Mouse (Mus musculus) right cerebral cortex, postnatal 25 days (tissue): ENCODE measurements around the gene Rhoq.

Experiments used
- DNase-seq: peaks from one replicate; pipeline ENCODE4 v3.0.0; 2022

Rhoq gene

DNA sequence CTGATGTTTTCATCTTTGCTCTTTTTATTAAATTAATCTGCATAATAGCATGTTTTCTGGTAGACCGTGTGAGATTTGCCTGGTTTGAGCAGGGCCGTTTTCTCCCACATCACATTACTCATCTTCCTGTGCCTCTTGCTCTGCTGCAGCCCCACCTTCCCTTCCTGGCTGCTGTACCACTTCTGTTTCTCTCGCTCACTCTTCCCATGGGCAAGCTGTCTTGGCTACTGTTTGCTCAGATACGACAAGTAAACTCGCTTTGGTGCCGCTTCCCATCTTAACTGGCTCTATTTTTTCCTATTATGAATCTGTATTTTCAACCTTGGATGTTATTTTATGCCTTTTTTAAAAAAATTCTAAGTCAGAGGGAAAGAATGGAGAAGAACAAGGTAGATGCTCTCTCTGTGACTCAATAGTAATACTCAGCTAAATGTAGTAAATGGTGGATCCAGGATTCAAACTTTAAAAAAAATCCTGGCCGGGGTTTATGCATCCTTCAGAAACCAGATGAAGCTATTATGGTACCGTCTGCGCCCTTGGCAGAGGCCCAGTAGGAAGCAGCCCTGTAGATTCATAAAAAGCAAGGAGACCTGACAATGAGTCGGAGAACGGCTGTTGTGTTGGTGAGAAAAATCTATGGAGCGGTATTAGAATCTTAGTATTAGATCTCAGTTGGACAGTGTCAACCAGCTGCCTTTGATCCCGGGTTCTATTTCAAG is 48.6 kb downstream of the Rhoq start:
- DNase-seq: peak; percentile 63

DNA sequence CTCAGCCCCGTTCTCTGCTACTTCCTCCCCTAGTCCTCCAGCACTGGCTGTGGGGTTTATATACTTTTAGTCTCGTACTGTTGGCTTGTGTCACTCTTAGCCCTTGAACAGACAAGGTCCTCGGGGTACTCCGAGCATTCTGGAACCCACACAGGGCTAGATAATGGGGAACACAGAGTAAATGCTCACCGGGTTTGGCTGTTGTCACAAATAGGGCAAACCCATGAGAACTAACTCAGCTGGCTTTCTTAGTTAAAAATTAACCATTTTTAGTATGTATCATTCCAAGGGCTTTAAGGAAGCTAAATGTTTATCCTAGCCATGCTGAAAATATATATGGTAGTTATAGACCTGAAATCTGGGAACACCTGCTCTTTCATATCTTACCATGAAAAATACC is 56.8 kb downstream of the Rhoq start:
- no peak for DNase-seq

DNA sequence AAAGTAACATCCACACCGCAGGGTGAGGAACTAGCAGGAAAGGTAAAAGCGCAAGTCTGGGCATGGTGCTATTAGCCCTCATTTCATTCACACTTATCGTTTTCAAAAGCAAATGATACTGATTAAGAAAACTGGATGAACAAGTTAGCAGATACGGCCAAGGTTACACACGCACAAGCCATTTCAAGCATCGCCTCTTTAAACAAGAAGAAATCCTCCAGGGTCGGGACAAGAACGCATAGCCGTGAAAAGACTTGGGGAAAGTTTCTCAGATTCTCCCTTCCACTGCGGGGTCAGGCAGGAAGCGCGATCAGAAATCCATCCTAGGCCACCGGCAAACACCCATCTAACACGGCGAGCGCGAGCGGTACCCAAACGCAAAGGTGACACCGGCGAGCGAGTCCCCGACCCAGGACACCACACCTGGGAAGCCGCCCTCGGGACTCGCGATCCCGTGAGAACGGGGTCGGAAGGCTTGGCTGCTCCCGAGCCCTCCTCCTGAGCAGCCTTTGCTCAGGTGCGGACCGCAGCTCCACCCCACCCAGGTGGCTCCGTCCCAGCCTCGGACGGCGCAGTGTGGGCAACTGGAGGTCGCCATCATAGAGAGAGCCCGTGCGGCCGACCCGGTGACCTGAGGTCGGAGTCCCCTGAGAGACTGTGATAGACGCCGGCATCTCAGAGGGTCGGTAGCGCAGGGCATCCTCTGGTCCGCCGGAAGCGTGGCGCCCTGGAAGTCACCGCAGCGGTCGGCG is 61.8 kb downstream of the Rhoq start:
- no peak for DNase-seq

DNA sequence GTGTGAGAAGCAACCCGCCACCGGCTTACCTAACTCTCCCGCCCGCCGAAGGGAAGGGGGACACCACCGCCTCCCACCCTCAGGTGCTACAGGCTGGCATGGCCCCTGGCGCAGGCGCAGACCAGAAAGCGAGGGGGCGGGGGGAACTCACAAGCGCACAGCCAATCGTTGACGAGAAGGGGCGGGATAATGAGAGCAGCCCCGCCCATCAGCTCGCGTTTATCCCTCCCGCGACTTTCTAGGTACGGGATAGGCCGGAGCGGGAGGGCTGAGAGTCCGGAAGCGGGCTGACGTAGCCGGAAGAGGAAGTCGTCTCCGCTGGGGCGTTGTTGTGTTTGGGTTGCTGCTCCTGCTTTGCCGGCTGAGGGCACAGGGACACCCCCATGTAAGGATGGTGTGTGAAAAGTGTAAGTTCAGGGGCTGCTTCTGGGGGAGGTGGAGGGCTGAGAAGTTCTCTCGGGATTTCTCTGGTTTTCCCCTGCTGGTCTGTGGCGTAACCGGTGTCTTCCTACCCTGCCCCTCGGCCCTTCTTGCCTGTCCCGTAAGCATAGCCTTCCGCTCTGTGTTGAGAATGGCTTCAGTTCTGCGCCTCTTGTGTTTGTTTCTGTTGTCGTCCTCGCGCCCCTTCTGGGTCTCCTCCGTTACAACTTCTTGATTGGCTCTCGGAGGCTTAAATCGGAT is 62.5 kb downstream of the Rhoq start, which contains the start of the genes Pigf and Cript:
TSS of gene Pigf (minus strand) at position 138 of the 681 bp plus-strand sequence.
TSS of gene Cript (plus strand) at position 282 of the 681 bp plus-strand sequence.
- DNase-seq: peak; percentile 97

DNA sequence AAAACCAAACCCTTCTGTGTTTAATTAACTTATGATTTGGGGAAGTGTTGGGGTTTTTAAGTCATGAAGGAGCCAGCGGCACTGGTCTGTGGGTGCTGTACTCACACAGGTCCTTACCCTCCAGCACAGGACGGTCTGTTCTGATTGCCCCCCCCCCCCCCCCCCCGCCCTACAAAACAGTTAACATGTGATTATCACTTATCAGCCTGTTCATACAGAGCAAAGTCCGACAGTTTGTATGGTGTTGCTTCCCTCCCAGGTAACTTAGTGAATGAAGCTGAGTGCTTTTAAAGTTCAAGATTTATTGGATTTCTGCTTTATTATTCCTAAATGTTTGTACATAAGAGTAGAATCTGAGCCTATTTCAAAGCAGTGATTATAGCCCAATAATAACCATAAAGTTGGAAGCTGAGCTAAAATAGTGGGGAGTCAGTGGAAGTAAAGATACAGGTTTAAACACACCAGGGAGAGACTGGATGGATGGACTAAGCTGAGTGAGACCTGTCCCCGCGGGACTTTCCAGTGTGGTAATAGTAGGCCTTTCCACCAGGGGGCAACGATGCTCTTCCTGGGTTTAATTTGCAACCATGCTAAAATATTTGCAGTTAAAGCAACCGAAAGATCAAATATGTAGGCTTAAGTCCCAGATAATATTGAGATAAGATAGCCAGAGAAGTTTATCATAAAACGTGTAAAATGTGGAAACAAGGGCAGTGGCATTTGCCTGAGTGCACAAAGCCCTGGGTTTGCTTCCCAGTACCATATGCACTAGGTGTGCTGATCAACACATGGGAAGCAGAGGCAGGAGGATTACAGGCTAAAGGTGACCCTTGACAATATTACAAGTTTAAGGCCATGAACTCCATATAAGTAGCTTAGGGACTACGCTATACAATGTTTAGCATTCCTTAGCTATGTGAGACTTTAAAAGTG is 73.5 kb downstream of the Rhoq start:
- DNase-seq: no peak

DNA sequence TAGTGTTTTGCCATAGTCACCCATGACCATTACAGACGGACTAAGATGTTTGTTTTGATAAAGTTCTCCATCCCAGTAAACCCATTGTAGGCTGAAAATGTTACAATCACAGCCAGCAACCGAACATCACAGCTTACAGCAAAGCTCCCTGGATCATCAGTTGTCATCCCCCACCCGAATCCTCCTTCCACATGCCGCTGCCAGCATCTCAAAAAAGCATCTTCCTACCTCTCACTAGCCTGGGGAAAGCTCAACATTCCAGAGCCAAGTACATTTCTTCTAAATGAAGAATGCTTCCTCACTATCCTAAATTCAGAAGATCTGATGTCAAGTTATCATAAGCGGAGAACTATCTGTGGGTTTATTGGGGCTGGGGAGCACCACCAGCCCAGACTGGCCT is 75.6 kb downstream of the Rhoq start:
- peak; percentile 31 for DNase-seq

DNA sequence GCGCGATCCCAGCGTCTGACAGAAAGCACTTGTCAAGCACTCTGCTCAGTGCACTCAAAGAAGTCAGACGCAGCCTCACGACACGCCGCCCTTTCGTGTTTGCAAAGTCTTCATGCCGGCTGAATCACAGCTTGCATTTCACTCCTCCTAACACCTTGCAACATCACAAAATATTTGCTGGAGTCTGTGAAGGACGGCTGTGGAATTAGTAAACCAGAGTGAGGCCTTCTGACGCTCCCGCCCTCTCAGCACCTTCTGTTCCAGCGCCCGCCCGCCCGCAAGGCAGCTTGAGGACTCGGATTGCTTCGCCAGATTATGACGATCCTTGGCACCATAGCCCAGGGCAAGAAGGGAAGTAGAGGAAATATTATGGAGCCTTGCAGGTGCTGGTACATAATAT is 78.9 kb downstream of the Rhoq start:
- peak; percentile 70 for DNase-seq

DNA sequence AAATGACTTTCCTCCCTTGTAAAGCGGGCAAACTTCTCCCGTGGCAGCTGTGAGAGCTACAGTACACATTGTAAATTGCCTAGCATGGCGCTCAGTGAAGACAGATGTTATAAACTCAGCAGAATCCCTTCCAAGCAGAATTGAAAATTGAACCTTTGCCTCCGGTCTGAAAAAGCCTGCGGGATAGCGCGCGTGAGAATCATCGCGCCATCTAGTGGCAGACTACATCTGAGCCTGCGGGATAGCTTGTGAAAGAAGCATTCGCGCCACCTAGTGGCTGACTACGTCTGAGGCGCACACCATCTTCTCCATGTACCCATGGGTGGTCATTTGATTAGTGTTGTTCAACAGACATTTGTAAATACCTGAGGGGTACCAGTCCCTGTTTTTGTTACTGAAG is 81.5 kb downstream of the Rhoq start:
- DNase-seq: peak; percentile 83

DNA sequence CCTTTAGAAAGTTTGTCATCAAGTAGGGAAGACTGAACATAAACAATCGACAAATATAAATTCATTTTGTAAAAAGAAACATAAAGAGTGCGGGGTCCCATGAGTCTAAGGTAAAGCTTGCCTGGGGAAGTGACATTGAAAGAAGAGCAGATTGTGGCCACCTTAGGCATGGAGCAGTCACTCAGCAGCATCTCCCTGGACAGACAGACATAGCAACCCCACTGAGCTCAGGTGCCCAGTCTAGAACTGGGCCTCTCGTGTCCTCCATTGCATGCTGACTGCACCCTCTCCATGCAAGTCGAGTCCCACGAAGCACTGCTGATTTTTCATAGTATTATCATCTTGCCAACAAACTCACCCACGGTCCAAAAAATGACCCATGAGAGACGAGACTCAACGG is 81.9 kb downstream of the Rhoq start:
- no peak for DNase-seq
